Mouse (Mus musculus) adipocyte (in vitro differentiated cells): ENCODE measurements around the gene Smdt1.
"Not testable (repeated sequence)": the region's sequence is repeated elsewhere in the genome, so short reads cannot be mapped to it uniquely, and the experiment has no call there.

Experiments
- DNase-seq: peaks from one replicate; pipeline ENCODE4 v3.0.0-alpha.2; 2016; ENCODE audit warnings: low spot score

Gene Smdt1

GRCm38 (mm10) chr15:82368851-82369250 is 30.1 kb downstream of the Smdt1 start:
- no peak for DNase-seq

GRCm38 (mm10) chr15:82372446-82372845 is 33.7 kb downstream of the Smdt1 start:
- no peak for DNase-seq

GRCm38 (mm10) chr15:82372991-82373390 is 34.2 kb downstream of the Smdt1 start:
- DNase-seq = no peak

GRCm38 (mm10) chr15:82374437-82374836 is 35.7 kb downstream of the Smdt1 start:
- no peak for DNase-seq

GRCm38 (mm10) chr15:82375855-82376254 is 37.1 kb downstream of the Smdt1 start:
- DNase-seq = no peak

- no peak for DNase-seq
Observed at GRCm38 (mm10) chr15:82376393-82377138, 37.8 kb downstream of the Smdt1 start.

- no peak for DNase-seq
Observed at GRCm38 (mm10) chr15:82377701-82378100, 38.9 kb downstream of the Smdt1 start.

- DNase-seq = no peak
Observed at GRCm38 (mm10) chr15:82378261-82379180, 39.8 kb downstream of the Smdt1 start.

GRCm38 (mm10) chr15:82379511-82379870 is 40.7 kb downstream of the Smdt1 start:
- no peak for DNase-seq

- DNase-seq = no peak
Observed at GRCm38 (mm10) chr15:82379871-82380713, 41.3 kb downstream of the Smdt1 start, which contains the start of gene Cyp2d22. TSS of gene Cyp2d22 (minus strand) at chr15:82380260.

- no peak for DNase-seq
Observed at GRCm38 (mm10) chr15:82380714-82381062, 41.9 kb downstream of the Smdt1 start.

GRCm38 (mm10) chr15:82382441-82382840 is 43.7 kb downstream of the Smdt1 start:
- no peak for DNase-seq

GRCm38 (mm10) chr15:82385729-82386128 is 47.0 kb downstream of the Smdt1 start:
- no peak for DNase-seq

GRCm38 (mm10) chr15:82389916-82390315 is 51.2 kb downstream of the Smdt1 start:
- DNase-seq = not testable (repeated sequence)

GRCm38 (mm10) chr15:82393922-82394321 is 55.2 kb downstream of the Smdt1 start, which contains the start of gene Cyp2d11:
TSS of gene Cyp2d11 (minus strand) at chr15:82394022.
- not testable (repeated sequence) for DNase-seq

- DNase-seq = not testable (repeated sequence)
Observed at GRCm38 (mm10) chr15:82395955-82396354, 57.2 kb downstream of the Smdt1 start.
